Mouse (Mus musculus) adrenal gland, adult (tissue): ENCODE results near the gene Pcgf6.
"Not testable (repeated sequence)": the region's sequence is repeated elsewhere in the genome, so short reads cannot be mapped to it uniquely, and the experiment has no call there.

Source experiments
- DNase-seq, 2 experiments: peaks; one replicate each; pipeline ENCODE4 v3.0.0; 2022 to 2023; ENCODE audit warnings: low spot score in 1 of 2; ENCODE audit not compliant: inconsistent age in 2 of 2

Pcgf6 gene

DNA sequence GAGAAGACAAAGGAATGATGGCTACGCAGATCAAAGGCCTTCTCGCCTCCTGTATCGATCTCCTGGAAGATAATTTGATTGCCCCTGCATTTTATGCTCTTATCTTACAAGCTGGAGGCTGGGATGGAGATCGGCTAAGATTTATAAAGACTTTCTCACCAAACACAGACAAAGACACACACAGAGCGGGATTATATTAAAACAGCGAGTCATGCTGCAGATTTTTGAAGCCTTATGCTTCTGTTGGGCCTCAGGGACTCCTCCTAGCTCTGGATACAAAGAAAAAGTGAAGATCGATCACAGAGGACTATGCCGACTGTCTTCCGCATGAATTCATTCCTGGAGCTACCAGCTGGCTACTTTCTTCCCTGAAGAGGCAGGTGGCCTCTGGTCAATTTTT, 20.9 kb downstream of the Pcgf6 start:
- no peak for DNase-seq

DNA sequence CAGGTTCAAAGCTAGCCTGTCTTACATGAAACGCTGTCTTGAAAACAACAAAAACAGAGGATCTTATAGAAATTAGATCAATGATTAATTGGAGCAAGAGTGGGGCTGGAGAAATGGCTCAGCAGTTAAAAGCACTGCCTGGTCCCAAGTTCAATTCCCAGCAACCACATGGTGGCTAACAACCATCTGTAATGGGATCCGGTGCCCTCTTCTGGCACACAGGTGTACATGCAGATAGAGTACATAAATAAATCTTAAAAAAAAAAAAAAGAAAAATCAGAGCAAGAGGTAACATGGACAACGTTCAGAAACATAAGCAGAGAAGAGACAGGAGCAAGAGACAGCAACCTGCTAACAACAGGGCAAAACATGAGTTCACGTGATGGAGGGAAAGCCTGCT, 24.2 kb downstream of the Pcgf6 start:
- DNase-seq, result no peak

DNA sequence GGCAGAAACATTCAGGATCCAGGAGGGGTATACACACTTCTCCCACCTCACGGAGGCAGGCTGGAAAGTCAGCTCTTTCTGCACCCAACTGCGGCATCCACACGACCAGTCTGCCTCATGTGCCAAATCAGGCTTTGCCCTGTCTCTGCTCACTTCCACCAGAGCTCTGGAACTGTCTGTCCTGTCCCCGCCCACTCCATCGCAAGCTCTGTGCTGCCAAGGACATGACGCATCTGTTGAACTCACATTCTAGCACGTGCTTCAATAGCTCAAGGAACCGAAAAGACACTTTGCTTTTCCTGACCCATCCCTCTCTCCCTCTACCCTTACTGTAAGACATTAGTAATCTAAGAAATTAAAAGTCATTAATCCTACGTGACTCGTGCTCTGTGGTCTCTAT, 25.8 kb downstream of the Pcgf6 start:
- peak; percentile 60 to 65 for DNase-seq

DNA sequence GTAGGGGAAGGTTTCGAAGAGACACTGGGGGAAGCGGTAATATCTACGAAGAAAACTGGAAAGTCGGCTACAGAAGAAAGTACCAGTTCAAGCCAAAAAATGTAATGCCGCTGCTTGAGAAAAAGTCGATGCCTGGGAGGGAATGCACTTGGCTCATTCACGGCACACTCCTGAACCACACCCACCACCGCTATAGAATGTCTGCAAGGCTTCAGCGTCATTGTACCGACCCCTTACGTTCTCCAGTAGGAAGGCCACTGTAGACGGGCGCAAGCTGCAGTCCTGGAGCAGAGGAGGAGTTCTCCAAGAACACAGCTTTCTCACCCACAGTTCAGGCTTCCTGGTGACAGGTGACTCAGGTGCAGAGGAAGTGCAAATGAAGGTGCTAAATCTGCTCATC, 27.2 kb downstream of the Pcgf6 start:
- DNase-seq, result no peak

DNA sequence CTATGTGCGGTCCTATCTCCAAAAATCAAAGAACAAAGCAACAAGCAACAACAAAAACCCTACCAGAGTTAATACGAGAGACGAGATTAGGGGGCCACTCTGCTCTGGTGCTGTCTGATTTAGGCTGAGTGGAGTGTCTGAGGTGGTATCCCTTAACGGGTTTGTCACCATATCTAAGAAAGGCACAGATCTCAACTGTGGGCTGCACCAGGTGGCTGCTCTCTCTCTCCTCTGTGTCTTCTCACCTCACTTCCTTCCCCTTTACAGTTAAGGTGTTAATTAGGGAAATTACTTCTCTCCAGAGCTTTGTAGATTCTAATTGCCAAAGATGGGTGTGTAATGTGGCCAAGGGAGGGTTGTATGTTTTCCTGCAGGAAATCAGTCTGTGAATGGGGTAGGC, 28.0 kb downstream of the Pcgf6 start:
- no peak for DNase-seq

DNA sequence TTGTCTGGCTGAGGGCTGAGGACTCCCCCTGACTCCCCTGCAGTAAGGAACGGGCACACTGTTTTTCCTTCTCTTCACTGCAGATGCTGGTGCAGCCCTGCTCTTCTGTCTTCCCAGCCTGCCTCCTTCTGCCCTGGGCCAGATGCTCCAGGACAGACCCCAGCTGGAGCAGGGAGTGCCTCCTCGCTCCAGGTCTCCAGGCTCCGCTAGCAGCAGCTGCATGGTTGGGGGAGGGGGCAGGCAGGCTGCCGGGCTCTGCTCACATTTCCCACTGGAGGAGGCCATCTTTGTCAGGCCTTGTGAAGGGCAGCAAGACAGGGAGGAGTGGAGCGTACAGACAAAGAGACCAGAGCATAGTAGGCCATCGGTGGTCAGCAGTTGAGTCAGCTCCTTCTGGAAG, 31.4 kb downstream of the Pcgf6 start:
- no peak for DNase-seq

DNA sequence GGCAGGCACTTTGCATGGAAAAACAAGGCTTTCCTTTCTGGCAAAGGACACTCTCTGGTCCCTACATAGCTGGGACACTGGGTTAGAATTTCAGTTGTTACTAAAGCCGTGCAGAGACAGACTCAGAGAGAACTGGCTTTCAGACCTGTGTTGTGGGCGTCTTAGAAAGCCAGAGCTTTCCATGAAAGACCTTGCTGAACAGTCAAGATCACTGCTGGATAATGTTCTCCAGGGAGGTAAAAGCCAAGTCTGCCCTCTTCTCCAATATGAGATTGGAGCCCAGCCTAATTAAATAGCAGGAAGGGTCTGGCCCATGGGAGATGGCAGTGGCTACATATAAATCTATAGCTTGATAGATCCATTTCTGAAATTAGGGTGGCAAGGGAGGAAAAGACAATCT, 32.4 kb downstream of the Pcgf6 start:
- no peak for DNase-seq

DNA sequence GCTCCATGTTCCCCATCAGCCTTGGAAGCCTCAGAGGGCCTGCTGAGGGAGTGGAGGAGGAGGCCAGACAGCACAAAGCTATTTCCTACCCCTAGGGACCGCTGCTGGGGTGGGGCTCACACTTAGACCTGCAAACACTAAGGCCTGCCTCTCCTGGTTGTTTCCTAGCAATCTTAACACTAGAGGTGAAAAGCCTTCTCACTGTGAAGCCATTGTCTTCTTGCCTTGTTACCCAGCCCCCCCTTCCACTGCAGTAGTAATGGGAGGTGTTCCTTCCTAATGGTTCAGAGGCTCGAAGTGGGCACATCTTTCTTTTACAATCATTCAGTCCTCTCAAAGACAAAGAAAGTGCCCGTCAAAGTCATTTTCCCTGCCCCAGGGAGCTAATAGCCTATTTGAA, 32.9 kb downstream of the Pcgf6 start:
- no peak for DNase-seq

DNA sequence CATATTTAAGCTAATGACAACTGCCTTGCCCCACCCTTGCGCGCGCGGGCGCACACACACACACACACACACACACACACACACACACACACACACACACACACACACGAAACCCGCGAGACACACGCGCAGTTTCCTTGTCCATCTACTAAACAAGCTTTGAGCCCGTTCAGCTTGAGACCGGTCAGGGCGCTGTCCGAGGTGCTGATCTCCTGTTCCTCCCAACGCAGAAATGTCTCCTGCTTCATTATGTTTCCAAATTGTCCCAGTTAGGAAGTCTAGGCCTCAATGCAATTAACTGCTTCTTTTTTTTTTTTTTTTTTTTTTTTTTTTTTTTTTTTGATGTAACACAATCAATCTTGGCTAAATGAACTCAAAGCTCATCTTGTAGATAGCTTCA, 34.2 kb downstream of the Pcgf6 start:
- DNase-seq, result peak; percentile 69 to 90

DNA sequence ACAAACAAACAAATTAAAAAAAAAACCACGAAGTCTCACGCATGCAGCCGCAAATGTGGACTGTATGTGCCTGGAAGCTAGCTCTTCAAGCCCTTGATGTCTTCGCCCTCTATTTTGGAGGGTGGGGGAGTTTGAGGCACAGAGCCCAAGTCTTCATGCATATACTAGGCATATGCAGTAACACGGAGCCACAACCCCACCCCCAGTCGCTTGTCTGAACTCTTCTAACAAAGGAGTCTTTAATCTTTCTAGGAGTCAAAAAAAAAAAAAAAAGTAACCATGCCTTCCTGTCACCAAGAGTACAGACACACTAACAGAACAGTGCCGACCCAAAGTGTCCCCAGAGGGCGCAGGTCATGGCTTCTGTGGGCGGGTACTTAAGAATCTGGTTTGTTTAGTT, 34.7 kb downstream of the Pcgf6 start:
- no peak for DNase-seq

DNA sequence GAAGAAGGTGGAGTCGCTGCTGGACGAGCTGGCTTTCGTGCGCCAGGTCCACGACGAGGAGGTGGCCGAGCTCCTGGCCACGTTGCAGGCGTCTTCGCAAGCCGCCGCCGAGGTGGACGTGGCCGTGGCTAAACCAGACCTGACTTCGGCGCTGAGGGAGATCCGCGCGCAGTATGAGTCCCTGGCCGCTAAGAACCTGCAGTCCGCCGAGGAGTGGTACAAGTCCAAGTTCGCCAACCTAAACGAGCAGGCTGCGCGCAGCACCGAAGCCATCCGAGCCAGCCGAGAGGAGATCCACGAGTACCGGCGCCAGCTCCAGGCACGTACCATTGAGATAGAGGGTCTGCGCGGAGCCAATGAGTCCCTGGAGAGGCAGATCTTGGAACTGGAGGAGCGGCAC, 35.3 kb downstream of the Pcgf6 start:
- DNase-seq, result no peak

DNA sequence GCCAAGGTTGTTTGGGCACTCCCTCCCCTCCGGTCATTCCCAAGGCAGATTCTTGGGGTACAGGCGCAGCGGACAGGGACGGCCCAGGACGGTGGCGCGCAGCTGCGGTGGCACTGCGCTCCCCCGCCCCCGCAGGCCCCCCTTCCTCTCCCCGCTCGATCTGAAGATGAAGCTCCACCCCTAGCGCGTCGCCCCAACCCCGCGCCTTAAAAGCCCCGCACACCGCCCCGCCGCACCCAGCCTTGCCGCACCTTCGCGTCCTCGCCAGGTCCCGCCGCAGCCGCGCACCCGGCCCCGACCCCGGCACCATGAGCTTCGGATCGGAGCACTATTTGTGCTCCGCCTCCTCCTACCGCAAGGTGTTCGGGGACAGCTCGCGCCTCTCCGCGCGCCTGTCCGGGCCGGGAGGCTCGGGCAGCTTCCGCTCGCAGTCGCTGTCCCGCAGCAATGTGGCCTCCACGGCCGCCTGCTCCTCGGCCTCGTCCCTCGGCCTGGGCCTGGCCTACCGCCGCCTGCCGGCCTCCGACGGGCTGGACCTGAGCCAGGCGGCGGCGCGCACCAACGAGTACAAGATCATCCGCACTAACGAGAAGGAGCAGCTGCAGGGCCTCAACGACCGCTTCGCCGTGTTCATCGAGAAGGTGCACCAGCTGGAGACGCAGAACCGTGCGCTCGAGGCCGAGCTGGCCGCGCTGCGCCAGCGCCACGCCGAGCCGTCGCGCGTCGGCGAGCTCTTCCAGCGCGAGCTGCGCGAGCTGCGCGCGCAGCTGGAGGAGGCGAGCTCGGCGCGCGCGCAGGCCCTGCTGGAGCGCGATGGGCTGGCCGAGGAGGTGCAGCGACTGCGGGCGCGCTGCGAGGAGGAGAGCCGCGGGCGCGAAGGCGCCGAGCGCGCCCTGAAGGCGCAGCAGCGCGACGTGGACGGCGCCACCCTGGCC, 36.0 kb downstream of the Pcgf6 start, which contains the start of the genes Ina and Nt5c2:
TSS of gene Ina (plus strand) at position 252 of the 935 bp plus-strand sequence.
TSS of gene Nt5c2 (minus strand) at position 707 of the 935 bp plus-strand sequence.
- DNase-seq, result peak; percentile 63 to 82

DNA sequence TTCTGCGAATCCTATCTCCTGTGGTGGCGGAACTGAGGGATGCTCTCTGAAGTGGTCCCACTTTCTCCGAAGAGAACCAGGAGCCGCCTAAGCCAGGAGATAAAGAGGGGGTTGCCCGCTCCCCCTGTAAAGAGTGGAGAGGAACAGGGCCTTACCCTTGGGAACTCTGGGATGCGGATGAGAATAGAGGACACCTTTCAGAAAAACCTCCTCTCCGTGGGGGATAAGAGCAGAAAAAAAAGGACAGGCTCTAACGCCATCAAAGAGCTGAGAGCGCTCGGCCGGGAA, 36.6 kb downstream of the Pcgf6 start:
- no peak for DNase-seq

DNA sequence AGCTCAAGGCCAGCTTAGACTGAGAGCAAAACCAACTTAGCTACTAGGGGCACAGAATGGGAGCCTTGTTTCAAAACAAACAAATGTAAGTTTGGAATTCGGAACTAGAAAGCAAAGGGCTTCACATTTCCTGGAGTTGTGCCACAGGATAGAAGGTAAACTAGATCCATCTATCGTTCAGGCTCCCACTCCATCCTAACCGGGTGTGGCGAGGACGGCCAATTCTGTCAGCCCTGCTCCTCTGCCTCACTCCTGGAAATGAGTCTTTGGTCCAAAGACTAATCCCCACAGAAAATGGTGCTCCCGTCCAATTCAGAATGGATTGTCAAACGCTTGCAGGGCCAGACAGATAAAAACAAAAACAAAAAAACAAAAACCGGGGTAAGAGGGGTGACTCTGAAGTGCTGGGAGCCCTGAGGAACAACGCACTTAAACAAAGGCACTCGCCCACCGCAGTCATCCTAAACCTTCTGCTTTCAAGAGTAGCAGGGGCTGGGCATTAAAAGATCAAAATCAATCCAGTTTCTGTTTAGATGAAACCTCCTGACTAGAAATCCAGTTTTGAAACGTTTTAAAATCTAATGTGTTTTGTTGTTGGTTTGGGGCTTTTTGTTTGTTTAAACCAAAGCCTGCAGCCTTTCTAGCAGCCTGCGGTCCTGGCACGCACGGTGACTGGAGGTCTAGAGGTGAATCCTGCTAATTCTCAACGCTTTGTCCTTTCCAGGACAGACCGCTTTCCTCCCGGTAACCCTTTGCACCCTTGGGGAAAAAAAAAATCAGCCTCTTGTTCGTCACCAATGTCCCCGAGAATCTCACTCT, 37.2 kb downstream of the Pcgf6 start:
- no peak for DNase-seq

DNA sequence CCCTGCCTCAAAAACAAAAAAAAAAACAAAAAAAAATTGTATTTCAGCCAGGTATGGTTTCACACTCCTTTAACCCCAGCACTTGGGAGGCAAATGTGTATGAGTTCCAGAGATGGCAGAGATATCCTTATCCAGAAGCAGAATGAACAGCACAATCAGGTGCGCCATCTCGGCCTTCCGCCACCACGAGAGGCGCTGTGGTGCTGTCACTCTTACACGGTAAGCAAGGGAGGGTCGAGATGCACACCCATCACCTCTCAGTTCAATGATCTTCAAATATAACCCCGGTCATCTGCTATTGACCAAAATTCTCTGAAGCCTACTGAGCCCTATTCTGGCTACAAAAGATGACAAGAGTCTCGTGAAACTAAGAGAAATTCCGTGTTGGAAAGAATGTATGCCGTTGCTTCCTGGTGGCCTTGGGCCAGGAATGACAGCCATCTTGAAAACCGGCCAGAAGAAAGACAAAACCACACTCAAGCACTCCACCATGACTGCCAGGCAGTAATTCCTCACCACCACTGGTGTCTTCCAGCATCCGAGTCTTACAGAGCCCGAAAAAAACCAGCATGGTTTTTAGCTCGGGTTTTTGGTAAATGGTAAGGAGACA, 38.1 kb downstream of the Pcgf6 start:
- DNase-seq, result no peak

DNA sequence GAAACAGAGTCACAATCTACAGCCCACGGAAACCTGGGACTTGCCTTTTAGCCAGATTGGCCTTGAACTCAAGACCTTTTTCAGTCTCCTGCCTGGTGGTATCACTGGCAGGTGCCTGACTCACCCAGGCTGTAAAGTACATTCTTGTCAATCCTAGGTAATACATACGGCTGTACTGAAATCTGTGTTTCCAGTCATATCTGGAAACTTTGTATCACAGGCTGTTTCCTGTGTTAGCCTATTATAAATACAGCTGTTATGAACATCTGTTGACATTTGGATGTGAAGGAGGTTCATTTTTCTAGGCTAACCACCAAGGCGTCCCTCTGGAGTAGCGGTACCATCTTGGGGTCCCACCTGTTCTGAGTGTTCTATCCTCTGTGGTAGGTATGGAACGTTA, 40.8 kb downstream of the Pcgf6 start:
- no peak for DNase-seq

DNA sequence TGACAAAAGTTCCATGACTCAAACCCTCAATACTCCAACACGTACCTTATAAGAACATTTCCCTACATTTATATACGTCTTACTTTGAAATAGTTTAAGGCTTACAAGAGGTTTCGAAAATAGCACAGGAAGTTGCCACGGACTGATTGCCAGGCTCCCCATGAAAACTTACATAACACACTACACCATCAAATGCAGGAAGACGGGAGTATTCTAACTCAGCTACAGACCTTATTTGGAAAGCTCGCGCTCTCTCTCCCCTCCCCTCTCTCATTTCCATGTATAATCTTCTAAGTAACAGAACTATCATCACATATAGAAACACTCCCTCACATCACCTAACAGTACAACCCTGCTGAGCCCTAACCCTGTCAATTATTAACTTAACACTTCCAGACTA, 41.3 kb downstream of the Pcgf6 start:
- DNase-seq, result no peak

DNA sequence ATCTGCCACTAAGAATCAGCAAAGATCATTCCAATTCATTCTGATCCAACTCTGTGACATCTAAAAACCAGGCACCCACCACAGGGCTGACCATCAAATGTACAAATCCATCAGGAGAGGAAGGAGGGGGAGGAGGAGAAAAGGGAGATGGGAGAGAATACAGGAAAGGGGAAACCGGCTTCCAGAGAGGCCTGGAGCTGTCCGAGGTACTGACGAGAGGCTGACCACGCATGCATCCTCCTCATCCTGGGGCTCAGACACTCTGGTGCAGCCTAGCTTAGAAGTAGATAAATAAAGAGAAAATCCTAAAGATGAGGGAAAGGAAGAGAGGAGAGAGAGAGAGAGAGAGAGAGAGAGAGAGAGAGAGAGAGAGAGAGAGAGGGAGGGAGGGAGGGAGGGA, 44.4 kb downstream of the Pcgf6 start:
- peak; percentile 33 to 77 for DNase-seq

DNA sequence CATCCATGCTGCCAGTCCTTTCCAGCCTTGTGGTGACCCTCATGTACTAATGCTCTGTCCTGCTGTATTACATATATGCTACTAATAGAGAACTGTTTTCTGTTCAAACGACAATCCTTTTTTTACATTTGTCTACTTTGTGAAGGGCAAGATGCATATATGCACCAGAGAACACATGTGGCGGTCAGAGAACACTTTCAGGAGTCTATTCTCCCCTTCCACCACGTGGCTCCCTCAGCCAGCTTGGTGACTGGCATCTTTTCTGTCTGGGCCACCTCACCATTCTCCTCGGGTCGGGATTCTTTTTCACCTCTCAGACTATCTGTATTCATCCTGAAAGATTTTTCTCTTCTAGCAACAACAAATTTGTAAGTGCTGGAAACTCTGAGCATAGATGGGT, 44.8 kb downstream of the Pcgf6 start:
- DNase-seq, result no peak

DNA sequence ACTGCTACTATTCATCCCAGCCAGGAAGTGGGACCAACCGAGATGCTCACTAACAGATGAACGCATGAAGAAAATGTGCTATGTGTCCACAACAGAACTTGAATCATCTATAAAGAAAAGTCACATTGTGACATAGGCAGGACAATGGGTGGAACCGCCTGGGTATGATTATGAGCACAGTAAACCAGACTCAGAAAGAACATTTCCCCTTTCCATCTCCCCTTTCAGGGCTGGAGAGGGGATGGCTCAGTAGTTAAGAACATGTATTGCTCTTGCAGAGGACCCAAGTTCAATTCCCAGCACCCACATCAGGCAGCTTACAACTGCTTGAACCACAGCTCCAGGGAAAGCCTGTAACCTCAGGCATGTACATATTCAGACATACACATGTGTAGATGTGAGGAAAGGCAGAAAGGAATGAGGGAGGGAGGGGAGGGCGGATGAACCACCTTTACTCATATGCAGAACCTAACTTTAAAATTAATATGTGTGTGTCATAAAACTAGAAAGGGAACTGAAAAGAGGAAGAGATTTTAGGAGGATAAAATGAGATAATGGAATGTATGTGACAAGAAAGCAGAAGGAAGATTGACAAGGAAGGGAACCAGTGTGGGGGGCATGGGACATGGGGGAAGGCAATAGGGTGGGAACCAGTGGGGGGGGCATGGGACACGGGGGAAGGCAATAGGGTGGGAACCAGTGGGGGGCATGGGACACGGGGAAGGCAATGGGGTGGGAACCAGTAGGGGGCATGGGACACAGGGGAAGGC, 46.8 kb downstream of the Pcgf6 start:
- DNase-seq, result no peak

DNA sequence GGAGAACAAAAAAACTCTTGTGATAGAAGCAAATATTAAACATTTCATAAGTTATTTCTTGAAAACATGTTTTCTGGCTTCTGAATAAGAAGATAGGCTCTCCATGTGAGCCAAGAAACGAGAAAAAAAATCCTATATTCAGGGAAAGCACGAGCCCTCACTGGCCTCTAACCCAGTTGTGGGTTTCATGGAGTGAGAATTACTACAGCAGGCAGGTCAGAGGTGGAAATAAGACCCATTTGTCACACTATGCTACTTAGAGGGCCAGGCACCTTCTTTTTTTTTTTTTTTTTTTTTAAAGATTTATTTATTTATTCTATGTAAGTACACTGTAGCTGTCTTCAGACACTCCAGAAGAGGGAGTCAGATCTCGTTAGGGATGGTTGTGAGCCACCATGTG, 50.3 kb downstream of the Pcgf6 start:
- not testable (repeated sequence) for DNase-seq
